Mouse (Mus musculus): ENCODE results near the gene Pkp3.
A peak's percentile ranks its signal among the peaks of the same experiment; 100 is the strongest.

Pkp3 gene

DNA sequence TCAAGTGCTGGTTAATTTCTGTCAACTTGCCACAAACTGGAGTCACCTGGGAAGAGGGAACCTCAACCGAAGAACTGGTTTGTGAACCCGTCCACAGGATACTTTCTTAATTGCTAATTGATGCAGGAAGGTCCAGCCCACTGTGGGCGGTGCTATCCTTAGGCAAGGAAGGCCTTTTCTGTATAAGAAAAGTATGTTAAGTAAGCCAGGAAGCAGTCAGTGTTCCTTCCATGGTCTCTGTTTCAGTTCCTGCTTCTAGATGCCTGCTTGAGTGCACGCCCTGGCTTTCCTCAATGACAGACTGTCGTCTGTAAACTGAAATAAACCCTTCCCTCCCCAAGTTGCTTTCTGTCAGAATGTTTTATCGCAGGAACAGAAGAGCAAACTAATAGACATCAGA is 21.0 kb upstream of the Pkp3 start:
- DNase-seq (ENCODE audit: inconsistent age in 2 of 2, low spot score in 1 of 2): no peak

DNA sequence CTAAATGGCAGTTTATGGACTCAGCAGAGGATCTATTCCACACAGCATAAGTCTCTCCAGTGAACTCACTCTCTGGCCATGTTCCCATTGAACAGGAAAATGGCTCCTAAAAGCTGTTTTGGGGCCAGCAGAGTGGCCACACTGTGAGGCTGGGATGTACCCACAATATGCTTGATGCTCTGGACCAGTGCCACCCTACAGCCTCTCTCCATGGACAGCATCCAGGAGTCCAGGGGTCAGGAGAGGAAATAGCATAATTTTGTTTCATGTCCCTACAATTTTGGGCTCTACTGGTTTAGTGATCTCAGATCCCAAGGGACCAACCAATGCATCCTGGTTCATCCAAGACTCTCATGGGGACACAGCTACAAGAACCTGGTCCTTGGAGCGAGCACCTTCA is 20.5 kb upstream of the Pkp3 start:
- no peak for DNase-seq (ENCODE audit: inconsistent age in 2 of 2, low spot score in 1 of 2)

DNA sequence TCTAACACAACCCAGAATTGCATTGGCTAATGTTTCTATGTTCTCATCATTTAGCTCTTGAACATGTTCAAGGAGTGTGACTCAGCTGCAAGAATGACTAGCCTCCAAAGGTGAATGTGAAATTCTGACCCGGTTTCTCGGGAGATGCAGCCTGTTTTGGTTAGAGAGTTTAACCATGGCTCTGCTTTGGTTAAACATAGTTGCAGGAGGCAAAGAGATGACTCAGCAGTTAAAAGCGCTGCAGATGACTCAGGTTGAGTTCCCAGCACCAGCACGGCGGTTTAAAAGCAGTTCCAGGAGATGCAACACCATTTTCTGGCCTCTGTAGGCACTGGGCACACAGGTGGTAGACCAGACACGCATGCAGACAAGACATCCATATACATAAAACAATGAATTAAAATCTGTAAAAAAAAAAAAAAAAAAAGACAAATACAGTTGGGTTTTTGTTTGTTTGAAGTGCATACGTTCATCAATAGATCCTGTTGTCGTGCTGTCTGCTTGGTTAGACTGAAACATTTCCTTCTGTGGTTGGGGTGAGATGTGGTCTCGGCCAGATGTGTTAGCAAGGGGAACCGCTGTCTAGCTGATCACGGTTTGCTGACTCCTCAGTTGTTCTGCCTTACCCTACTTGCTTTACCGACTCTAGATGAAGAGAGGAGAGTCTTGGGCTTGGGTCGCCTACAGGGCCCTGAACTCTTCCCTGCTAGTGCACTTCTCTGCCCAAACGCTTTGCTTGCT is 19.2 kb upstream of the Pkp3 start:
- no peak for DNase-seq (ENCODE audit: inconsistent age in 2 of 2, low spot score in 1 of 2)

DNA sequence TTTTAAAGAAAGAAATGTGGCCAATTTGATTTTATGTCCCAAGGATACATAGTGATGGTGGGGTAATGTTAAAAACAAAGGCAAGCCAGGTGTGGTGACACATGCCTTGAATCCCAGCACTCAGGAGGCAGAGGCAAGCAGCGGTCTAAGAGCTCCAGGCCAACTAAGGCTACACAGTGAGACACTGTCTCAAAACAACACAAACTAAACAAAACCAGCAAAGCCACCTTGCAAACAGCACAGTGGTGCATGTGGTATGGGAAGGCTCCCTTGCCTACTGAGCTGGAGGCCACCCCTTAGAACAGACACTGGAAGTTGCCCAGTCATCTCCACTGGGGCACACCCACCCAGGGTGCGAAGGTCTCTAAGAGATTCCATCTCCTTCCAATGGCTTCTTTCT is 18.1 kb upstream of the Pkp3 start:
- no peak for DNase-seq (ENCODE audit: inconsistent age in 2 of 2, low spot score in 1 of 2)

DNA sequence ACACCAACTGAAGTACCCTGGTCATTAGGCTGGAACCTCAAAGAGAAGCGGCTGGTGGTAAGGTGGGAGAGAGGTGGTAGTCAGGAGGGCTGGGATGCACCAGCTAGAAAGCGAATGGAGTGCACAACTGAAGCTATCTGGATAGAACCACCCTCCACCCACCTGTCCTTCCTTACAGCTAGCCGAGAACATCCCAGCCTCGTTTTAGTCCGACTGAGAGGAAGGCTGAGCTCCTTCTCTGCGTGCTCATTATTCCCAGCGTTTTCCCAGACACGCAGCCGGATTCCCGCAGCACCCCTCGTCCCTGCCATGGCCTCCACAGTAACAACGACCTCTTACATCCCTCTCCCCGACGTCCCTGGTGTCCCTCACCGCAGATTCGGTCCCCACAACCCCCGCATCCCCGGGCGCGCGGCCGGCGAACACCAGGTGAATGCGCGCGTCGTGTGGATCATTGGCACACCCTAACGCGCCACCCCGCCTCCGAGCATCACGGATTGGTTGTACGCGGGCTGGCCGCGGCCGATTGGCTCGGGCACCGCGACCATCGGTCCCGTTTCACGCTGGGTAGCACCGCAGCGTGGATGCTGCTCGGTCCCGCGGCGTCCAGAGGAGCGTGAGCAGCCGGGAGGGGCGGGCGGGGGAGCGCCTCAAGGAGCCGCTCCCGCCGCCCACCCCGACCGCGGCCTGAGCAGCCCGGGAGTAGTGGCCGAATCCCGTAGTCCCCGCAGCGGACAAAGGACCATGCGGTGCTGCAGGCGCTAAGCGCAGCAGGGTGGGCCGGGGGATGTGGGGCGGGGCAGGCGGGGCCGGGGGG is 17.4 kb upstream of the Pkp3 start, which contains the start of gene B4galnt4:
Gene B4galnt4 (plus strand): TSS at position 679 of the 817 bp plus-strand sequence.
- DNase-seq (ENCODE audit: inconsistent age in 2 of 2, low spot score in 1 of 2): peak; percentile 76 to 82

DNA sequence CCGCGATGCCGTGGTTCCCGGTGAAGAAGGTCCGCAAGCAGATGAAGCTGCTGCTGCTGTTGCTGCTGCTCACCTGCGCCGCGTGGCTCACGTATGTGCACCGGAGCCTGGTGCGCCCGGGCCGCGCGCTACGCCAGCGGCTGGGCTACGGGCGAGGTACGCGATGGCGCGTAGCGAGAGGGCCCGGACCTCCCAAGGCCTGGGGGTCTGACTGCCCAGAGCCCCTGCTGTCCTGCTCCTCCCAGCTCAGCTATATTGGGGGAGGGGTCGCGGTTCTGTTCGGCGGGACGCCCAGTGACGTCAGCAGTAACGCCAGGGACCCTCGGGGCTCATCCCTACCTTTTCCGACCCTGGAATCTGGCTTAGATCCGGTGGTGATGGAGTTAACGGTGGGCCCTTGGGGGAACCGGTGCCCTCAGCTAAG is 16.7 kb upstream of the Pkp3 start:
- no peak for DNase-seq (ENCODE audit: inconsistent age in 2 of 2, low spot score in 1 of 2)

DNA sequence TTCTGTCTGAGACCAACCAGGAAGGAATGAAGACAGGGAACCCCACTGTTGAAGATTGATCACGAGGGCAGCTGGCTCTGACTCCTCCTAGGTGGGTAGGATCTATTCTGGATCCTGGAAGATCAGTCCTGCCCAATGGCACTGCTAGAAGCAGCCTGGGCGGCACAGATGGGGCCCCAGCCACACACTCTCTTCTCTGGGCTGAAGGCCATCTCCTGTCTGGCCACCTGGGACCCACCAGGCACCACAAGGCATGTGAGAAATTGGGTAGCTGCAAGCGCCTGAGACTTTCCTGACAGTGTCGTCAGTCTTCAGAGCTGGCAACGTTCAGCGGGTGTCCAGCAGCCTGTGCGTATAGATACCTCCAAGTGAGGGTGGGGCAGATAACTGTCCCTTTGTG is 15.5 kb upstream of the Pkp3 start:
- DNase-seq (ENCODE audit: inconsistent age in 2 of 2, low spot score in 1 of 2): no peak

DNA sequence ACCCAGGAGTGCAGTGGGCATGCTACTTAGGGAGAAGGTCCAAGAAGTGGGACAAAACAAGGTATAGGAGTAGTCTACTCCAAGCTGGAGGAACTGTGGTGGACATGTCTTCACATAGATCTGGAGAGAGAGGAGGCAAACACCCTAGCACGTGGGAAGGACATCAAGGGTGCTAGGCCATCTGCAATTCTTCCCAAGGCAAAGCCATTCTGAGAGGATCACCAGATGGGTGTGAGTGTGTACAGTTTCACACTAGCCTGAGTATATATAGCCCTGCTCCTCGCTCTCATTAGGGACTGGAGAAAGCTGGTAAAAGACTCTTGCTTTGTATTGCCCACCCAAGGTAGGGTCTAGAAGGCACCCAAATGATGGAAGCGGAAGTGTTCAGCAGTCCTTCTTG is 14.7 kb upstream of the Pkp3 start:
- no peak for DNase-seq (ENCODE audit: inconsistent age in 2 of 2, low spot score in 1 of 2)

DNA sequence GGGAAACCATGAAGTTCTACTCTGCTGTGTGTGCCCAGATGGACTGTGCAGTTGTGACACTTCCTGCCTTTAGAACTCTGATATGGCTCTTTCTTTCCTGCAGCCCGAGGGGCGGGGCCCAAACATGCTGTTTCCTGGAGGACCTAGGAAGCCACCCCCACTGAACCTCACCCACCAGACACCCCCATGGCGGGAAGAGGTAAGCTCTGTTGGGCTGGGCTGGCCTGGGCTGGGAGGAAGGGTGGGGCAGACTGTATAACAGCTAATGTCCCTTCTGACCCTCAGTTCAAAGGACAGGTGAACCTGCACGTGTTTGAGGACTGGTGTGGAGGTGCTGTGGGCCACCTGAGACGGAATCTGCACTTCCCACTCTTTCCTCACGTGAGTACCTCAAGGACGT is 13.8 kb upstream of the Pkp3 start:
- DNase-seq (ENCODE audit: inconsistent age in 2 of 2, low spot score in 1 of 2): no peak

DNA sequence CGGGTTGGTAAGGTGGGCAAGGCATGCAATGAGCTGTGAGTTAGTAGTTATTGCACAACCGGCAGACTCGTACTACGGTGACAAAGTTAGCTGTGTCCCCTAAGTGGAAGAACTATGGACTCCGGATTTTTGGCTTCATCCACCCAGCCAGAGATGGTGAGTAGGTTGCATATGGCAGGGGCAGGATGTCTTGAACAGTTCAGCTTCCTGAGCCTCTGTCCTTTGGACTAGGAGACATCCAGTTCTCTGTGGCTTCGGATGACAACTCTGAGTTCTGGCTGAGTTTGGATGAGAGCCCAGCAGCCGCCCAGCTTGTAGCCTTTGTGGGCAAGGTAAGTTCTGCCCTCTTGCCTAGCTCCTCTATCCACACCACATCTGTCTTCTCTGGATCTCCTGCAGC is 13.4 kb upstream of the Pkp3 start:
- DNase-seq (ENCODE audit: inconsistent age in 2 of 2, low spot score in 1 of 2): no peak

DNA sequence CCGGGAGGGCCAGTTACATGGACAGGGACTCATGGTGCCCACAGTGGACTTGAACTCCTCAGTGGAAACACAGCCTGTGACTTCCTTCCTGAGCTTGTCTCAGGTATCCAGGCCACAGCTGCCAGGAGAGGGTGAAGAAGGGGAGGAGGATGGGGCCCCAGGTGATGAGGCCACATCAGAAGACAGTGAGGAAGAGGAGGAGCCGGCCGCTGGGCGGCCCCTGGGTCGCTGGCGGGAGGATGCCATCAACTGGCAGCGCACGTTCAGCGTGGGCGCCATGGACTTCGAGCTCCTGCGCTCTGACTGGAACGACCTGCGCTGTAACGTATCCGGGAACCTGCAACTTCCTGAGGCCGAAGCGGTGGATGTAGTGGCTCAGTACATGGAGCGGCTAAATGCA is 9.7 kb upstream of the Pkp3 start:
- no peak for DNase-seq (ENCODE audit: inconsistent age in 2 of 2, low spot score in 1 of 2)

DNA sequence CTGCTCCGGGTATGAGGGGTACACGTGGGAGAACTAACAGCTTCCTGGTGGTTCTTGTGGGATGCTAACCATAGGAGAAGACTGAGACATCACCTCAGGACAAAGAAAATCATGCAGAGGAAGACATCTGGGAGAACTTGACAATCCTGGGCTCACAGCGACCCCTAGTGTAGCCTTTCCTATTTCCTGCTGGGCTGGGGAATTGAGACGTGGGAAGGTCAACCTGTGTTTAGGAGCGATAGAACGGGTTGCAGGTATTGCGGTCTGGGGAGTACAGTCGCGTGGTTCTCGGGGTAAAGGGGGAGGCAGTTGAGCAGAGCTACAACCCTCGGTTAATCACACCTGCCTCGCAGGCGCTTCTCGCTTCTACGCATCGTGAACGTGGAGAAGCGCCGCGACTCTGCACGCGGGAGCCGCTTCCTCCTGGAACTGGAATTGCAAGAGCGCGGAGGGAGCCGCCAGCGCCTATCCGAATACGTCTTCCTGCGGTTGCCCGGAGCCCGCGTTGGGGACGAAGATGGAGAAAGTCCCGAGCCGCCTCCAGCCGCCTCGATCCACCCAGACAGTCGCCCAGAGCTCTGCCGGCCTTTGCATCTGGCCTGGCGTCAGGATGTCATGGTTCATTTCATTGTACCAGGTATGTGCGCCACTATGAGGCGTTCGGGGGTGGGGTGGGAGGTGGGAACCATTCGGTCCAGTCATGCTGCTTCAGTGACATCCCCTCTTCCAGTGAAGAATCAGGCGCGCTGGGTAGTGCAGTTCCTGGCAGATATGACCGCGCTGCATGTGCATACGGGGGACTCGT is 7.8 kb upstream of the Pkp3 start:
- DNase-seq (ENCODE audit: inconsistent age in 2 of 2, low spot score in 1 of 2): peak; percentile 72 to 92

DNA sequence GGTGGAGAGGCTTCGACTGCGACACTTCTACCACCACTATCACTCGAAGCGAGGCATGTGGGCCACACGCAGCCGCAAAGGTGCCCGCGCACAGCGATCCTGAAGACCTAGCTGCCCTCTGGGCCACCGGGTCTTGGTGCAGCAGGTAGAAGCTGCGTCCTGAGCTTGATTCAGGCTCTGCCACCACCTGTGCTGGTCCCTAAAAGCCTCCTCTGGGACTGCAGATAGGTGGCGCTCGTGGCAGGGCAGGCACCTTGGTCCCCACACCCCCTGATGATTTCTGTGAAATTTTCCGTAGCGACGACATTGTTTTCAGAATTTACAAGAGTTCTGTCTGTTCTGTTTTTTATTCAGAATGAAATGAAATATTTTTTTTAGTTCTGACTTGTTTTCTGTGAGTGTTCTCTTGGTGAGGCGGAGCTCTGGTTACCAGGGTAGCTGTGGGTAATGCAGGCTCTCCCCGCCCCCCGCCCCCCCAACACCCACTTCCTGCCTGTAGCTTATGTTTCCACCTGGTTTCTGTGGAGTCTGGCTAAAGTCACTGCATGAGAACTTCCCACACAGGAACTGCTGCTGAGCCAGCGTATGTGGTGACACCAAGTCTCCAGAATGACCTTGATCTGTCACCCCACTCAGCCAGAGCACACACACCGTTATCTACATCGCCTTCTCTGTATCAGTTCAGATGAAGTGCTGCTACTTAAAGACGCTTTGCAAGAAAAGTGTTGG is 5.8 kb upstream of the Pkp3 start:
- no peak for DNase-seq (ENCODE audit: inconsistent age in 2 of 2, low spot score in 1 of 2)

DNA sequence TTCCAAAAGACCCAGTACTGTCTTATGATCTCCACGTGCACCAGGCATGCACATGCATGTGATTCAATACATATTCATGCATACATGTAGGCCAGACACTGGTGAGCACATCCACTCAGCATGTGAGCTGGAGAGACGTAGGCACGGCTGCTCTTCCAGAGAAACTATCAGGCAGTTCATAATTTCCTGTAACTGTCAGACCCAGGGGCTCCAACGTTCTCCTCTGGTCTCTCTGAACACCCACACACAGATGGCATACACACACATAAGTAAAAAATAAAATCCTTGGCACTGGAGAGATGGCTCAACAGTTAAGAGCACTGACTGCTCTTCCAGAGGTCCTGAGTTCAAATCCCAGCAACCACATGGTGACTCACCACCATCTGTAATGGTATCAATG is 4.2 kb upstream of the Pkp3 start:
- DNase-seq (ENCODE audit: inconsistent age in 2 of 2, low spot score in 1 of 2): no peak

DNA sequence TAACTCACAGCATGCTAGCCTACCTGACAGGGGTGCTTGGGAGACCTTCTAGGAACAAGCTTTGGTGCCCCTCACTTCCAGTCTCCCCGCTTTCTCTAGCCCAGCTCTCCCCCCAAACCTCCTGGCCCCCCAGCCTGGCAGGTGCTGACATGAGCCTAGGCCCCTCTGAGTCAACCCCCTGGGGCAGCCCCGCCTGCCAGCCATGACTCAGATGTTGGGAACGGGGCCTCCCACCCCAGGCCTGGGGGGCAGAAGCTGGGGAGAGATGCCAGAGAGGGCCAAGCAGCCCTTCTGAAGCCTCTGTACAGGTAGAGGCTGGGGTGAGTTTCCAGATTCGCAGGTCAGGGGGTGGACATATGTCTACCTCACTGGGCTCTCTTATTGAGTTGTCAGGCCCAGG is 858 bp downstream of the Pkp3 start:
- DNase-seq (ENCODE audit: inconsistent age in 2 of 2, low spot score in 1 of 2): no peak

DNA sequence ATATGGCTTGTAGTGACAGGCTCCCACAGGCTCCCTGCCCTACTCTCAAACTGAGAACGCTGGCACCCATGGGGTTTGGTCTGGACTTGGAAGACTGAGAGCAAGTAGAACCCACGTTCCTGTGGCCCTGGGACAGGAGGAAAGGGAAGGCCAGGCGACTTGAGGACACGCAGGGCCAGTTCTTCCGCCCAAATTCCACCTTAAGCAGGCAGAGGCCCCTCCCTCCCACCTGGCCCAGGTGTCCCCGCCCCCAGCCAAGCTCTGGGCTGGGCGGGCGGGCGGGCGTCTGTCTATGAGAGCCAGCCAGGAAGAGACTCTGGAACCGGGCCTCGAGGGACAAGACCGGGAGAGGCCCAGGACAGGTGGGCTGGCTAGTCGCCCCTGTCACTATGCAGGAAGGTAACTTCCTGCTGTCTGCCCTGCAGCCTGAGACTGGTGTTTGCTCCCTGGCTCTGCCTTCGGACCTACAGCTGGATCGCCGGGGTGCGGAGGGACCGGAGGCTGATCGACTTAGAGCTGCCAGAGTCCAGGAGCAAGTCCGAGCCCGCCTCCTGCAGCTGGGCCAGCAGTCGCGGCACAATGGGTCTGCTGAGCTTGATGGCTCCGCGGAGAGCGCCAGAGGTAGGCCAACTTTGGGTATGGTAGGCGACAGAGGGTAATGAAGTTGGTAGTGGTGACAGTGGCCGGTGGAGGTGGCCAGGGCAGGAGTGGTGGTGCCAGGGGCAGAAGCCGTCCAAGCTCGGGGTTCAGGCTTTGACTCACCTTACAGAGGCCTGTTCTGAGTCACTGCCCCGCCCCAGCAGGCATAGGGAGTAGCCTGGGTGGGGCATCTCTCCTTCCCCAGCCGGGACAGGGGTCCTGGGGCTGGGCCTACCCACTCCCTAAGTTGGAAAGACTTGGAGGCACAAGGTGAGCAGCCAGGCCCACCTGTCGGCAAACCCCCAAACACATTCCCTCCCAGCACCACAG is 1.7 kb downstream of the Pkp3 start:
- DNase-seq (ENCODE audit: inconsistent age in 2 of 2, low spot score in 1 of 2): no peak

DNA sequence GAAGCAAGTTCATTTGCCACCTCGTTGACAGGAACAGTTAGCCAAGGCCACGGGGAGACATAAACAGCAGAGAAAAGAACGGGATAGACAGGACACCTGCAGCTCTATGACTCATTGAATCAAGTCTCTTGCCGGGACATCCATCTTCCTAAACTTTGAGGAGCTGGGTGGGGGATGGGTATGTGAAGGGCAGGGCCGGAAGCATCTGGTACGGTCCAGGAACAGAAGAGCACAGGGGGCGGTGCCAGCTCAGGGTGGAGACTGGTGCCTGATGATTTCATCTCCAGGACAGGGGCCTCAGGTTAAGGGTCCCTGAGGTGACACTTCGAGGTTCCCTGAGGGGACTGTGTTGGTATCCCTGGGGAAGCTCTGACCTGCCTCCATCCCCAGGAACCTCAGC is 9.9 kb downstream of the Pkp3 start:
- peak in 1 of 2 experiments; percentile 18 for DNase-seq (ENCODE audit: inconsistent age in 2 of 2, low spot score in 1 of 2)

DNA sequence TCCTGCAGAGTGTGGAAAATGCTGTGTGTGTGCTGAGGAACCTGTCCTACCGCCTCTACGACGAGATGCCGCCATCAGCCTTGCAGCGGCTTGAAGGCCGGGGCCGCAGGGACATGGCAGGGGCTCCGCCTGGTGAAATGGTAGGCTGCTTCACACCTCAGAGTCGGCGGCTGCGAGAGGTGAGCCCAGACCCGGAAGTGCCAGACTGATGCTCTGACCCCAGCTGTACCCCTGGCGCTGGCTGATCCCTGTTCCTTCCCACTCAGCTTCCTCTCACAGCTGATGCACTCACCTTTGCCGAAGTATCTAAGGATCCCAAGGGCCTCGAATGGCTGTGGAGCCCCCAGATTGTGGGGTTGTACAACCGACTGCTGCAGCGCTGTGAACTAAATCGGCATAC is 10.5 kb downstream of the Pkp3 start:
- DNase-seq (ENCODE audit: inconsistent age in 2 of 2, low spot score in 1 of 2): peak in 1 of 2 experiments; percentile 9

DNA sequence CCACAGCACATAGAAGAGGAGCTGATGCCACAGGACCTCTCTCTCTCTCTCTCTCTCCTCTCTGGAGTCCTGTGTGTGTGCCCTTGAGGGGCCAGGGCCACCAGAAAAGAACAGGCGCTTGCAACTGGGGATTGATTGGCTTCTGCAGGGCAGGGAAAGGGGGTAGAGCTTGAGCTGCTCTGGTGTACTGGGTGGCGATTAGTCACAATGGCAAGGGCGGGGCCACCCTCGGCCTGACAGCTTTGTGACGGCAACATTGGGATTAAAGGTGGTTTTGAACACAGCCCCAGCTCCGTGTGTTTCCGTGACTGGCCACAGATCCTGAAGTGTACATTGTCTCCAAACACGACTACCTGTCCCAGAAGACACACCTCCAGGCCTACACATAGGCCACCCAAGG is 12.2 kb downstream of the Pkp3 start:
- peak; percentile 20 to 58 for DNase-seq (ENCODE audit: inconsistent age in 2 of 2, low spot score in 1 of 2)

All from adrenal gland, adult (tissue).